Mouse (Mus musculus) bone marrow macrophage, adult 2 months (primary cell): ENCODE results near the gene Snx18. TPM values are rescaled to one million over a fixed set of nuclear protein-coding genes. Genes with fewer than 3 reads are reported as not detected.

ENCODE experiments used
- H3K27ac ChIP-seq: 2 replicates; pipeline ENCODE4 v1.5.1; 2012; ENCODE audit warnings: low read depth, low read length; ENCODE audit not compliant: insufficient read depth
- H3K4me1 ChIP-seq: 2 replicates; pipeline ENCODE4 v1.6.1; 2012; ENCODE audit warnings: low read length; ENCODE audit not compliant: control insufficient read depth, insufficient read depth
- H3K4me3 ChIP-seq: 2 replicates; pipeline ENCODE4 v1.5.1; 2012; ENCODE audit warnings: mild to moderate bottlenecking, low read length, moderate library complexity; ENCODE audit not compliant: insufficient read depth
- CTCF ChIP-seq: IDR thresholded peaks from 2 replicates; pipeline ENCODE4 v1.5.1; 2012; ENCODE audit warnings: low read depth, mild to moderate bottlenecking, low read length, moderate library complexity
- POLR2A ChIP-seq: IDR thresholded peaks from 2 replicates; pipeline ENCODE4 v1.6.1; 2012; ENCODE audit warnings: mild to moderate bottlenecking, low read depth, low read length, borderline replicate concordance
- polyA plus RNA-seq: library from polyadenylated mRNA; stranded (reverse); fragments of >200 nt; gene quantifications from 2 replicates; pipeline ENCODE4 v1.2.4, GENCODE M21; 2012; ENCODE audit not compliant: missing spikeins, insufficient read depth, insufficient read length

The Snx18 gene
- polyA plus RNA-seq, 1 experiment, result 27.1 TPM

DNA sequence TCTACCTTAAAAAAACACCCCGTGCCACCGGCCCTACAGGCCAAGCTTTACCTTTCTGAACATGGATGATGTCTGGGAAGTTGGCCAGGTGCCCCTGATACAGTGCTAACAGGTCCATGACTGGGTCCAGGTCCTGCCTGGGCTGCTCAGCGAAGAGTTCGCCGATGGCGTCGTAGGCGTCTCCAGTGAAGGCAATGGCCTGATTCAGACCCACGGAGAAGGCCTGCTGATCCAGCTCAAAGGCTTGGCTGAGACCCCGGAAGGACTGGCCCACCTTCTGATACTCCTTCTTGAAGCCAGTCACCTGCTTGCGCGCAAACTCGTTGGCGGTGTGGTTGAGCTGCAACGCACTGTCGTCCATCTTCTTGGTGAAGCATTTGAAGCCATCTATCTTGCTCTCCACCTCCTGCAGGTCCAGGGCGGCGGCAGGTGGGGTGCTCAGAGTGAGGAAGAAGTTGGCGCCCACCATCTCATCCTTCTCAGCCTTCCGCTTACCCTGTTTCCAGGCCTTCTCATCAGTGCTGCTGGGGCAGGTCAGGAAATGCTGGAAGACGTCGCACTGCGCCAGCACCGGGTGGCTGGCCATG is 1.5 kb downstream of the Snx18 start:
- peak overlapping the region; percentile 58; the same call in 1 of the 2 replicates for H3K27ac ChIP-seq
- H3K4me3 ChIP-seq, result peak overlapping the region; percentile 83
- H3K4me1 ChIP-seq, result peaks cover 12% of the 10 kb centered on the region
- TF ChIP-seq POLR2A (no peak), CTCF (no peak)

GRCm38 (mm10) chr13:113615971-113616671 is 2.2 kb downstream of the Snx18 start:
- peak overlapping the region; percentile 83 for H3K4me3 ChIP-seq
- peak overlapping the region; percentile 58 for H3K27ac ChIP-seq
- H3K4me1 ChIP-seq, result peaks cover 16% of the 10 kb centered on the region
- peak; percentile 26; the same call in 1 of the 2 replicates for TF ChIP-seq CTCF
- TF ChIP-seq POLR2A, result no peak

GRCm38 (mm10) chr13:113615546-113615941 is 2.8 kb downstream of the Snx18 start:
- Histone ChIP-seq H3K27ac (peak overlapping the region; percentile 58), H3K4me1 (peaks cover 20% of the 10 kb centered on the region), H3K4me3 (peak overlapping the region; percentile 83)
- TF ChIP-seq CTCF (no peak), POLR2A (no peak)

DNA sequence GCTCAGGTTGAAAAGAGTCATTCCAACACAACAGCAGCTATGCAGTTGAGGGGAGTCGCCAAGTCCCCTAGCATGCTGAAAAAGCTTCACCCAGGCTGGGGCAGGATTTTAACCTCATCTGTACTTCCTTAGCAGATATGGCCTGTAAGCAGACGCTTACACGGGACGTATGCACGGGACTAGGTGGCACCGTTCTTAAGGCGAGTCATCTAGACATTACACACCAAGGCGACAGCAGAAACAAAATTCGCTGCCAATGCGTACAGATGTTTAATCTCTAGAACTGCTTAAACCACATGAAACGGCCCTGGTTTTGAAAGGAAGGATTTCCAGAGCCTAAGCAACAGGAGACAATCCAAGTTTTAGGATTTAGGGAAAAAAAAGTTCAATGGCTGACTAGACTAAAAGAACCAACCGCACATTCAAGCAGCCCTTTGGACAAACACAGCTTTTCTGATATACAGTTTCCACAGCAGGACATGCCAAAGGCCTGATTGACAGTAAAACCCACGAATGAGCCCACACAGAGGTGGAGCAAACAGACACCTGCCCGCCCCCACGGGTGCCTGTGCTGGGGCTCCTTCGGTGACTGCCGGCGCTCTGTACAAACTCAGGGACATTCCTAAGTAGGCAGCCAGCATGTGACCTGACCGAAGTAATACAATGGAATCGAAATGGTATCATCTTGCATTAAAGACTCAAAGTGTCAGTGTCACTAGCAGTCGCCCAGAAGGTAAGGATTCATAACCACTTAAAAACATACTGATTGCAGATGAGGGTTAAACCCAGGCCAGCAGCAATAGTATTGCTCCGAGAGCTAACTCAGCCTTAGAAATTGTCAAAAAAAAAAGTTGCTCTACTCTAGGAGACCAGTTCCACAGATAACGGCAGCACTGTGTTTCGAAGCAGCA is 3.5 kb downstream of the Snx18 start:
- H3K4me1 ChIP-seq, result peaks cover 26% of the 10 kb centered on the region

DNA sequence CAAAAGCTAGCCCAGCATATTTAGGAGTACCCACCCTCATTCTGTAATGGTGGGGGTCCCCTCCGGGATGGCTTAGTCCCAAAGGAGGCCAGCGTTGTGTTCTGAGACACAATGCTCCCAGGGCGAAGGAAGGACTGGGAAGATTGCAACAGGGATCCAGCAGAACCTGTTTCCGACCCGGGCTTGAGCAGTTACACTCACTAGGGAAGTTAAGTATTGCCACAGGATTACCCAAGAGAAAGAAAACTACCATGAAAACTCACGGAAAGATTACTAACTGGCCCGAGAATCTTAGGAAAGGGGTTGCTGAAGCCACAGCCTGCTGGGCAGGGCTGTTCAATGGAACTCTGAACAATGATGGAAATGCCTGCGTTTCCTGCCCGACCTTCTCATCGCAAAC is 4.5 kb downstream of the Snx18 start:
- peaks cover 34% of the 10 kb centered on the region for H3K4me1 ChIP-seq
- peak overlapping the region; percentile 40; the same call in 1 of the 2 replicates for H3K27ac ChIP-seq
- H3K4me3 ChIP-seq, result peak overlapping the region; percentile 45
- TF ChIP-seq CTCF (no peak), POLR2A (no peak)

More for the DNA sequence above, 3.5 kb downstream of the Snx18 start:
- TF ChIP-seq CTCF (no peak), POLR2A (no peak)
- Histone ChIP-seq H3K4me3 (peak overlapping the region; percentile 83), H3K27ac (peak overlapping the region; percentile 58)

GRCm38 (mm10) chr13:113613341-113613740 is 5.0 kb downstream of the Snx18 start:
- Histone ChIP-seq H3K4me1 (peaks cover 34% of the 10 kb centered on the region), H3K27ac (no peak overlapping the region), H3K4me3 (no peak overlapping the region)
- TF ChIP-seq POLR2A (no peak), CTCF (no peak)

GRCm38 (mm10) chr13:113612141-113612950 is 6.0 kb downstream of the Snx18 start:
- TF ChIP-seq POLR2A (no peak), CTCF (no peak)
- Histone ChIP-seq H3K4me1 (peaks cover 40% of the 10 kb centered on the region), H3K27ac (no peak overlapping the region), H3K4me3 (no peak overlapping the region)

DNA sequence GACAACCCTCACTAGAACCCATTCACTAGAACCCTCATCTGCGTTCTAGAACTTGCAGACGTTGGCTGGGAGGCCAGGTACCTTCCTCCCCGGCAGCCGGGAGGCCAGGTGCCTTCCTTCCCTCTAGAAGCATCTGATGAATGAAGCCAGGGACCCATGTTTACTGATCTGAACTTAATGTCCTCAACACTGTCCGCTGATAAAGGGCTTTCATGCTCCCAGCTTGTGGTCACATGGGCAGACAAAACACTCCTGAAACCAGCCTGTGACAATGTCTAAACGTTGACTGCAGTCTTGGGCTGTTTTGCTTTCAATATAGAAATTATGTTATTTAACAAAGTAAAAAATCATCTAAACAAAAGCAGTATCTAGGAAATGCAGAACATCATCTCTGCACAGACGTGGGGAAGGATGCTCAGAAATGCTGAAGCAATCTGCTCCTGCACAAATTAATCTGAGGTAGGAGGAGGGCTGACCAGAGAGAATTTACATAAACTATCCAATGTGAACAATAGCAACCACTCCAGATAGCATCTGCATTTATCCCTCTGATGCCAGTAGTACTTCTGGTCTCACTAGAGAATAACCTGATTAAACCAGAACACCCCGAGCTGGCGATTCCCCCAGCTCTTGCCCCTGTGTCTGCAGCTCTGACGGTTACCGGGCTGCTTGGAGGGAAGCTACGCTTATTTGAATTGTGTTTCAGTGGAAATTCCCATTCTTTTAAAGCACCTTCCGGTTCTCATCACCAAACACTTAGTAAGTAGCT is 7.4 kb downstream of the Snx18 start:
- Histone ChIP-seq H3K4me3 (no peak overlapping the region), H3K4me1 (peaks cover 40% of the 10 kb centered on the region), H3K27ac (no peak overlapping the region)
- TF ChIP-seq CTCF (no peak), POLR2A (no peak)

GRCm38 (mm10) chr13:113609429-113609828 is 8.9 kb downstream of the Snx18 start:
- Histone ChIP-seq H3K4me3 (no peak overlapping the region), H3K4me1 (peaks cover 46% of the 10 kb centered on the region), H3K27ac (no peak overlapping the region)
- TF ChIP-seq POLR2A (no peak), CTCF (no peak)
